Mouse (Mus musculus) G1E (cell line): ENCODE results near the gene Khsrp. TPM values are rescaled to one million over a fixed set of nuclear protein-coding genes. Genes with fewer than 3 reads are reported as not detected.

Experiments used
- ATAC-seq: 2 replicates; pipeline ENCODE4 v1.8.0; 2016; ENCODE audit warnings: mild to moderate bottlenecking; ENCODE audit not compliant: insufficient number of reproducible peaks, poor library complexity, low FRiP score, severe bottlenecking; ENCODE audit errors: extremely low read depth
- DNase-seq: peaks from one replicate; pipeline ENCODE4 v3.0.0; 2012; ENCODE audit warnings: low spot score
- H3K27me3 ChIP-seq: 2 replicates; pipeline ENCODE4 v1.6.1; 2012; ENCODE audit warnings: mild to moderate bottlenecking, low read length, inconsistent platforms; ENCODE audit not compliant: insufficient read depth
- H3K36me3 ChIP-seq: replicated peaks from 2 replicates; pipeline ENCODE3; 2012; ENCODE audit warnings: mild to moderate bottlenecking, inconsistent platforms
- H3K4me1 ChIP-seq: 2 replicates; pipeline ENCODE4 v1.6.1; 2012; ENCODE audit warnings: low read depth, low read length, inconsistent platforms, mixed read lengths; ENCODE audit not compliant: insufficient read depth
- H3K4me3 ChIP-seq: 2 replicates; pipeline ENCODE4 v1.5.1; 2012; ENCODE audit warnings: low read depth, mild to moderate bottlenecking, inconsistent platforms, low read length, moderate library complexity, mixed read lengths
- H3K9me3 ChIP-seq: replicated peaks from 2 replicates; pipeline ENCODE4 v1.6.1; 2012; ENCODE audit warnings: inconsistent platforms
- CTCF ChIP-seq: IDR thresholded peaks from 2 replicates; pipeline ENCODE4 v1.5.1; 2012; ENCODE audit warnings: low read depth, low read length, inconsistent platforms, mixed read lengths
- GATA1 ChIP-seq: IDR thresholded peaks from 2 replicates; pipeline ENCODE4 v1.6.1; 2012; ENCODE audit warnings: borderline replicate concordance, low read length, inconsistent platforms, mixed read lengths
- GATA2 ChIP-seq: IDR thresholded peaks from 2 replicates; pipeline ENCODE4 v1.6.1; 2012; ENCODE audit warnings: low read depth, low read length, inconsistent platforms, borderline replicate concordance
- POLR2AphosphoS5 ChIP-seq: IDR thresholded peaks from 2 replicates; pipeline ENCODE4 v1.6.1; 2012; ENCODE audit warnings: low read depth, low read length, inconsistent platforms; ENCODE audit not compliant: insufficient replicate concordance
- TAL1 ChIP-seq: conservative IDR thresholded peaks from 2 replicates; pipeline ENCODE4 v1.6.1; 2012; ENCODE audit warnings: low read depth, low read length, inconsistent platforms, mixed read lengths
- polyA plus RNA-seq: library from polyadenylated mRNA; stranded (reverse); fragments of >175 nt; gene quantifications from 2 replicates; pipeline ENCODE4 v1.2.3, GENCODE M21; 2012
- total RNA-seq, 2 experiments: library from RNA; stranded (forward) in 1 of 2; stranded (reverse) in 1 of 2; fragments of 200-1000 nt in 1 of 2; fragments of >200 nt in 1 of 2; fragmentation: Nextera tagmentation in 1 of 2; gene quantifications; 2 replicates each; pipeline ENCODE4 v1.2.3; 2014 to 2017

The Khsrp gene
- total and polyA plus RNA-seq, 3 experiments = 63.6 to 302 (median 282) TPM

GRCm38 (mm10) chr17:56974708-56975240, 56.5 kb downstream of the Khsrp start:
- DNase-seq (no peak), ATAC-seq (no peak)
- Histone ChIP-seq H3K4me1 (no peaks in the 10 kb centered on the region; the same call in 1 of the 2 replicates), H3K9me3 (no peaks in the 10 kb centered on the region), H3K36me3 (no peaks in the 10 kb centered on the region), H3K4me3 (no peak overlapping the region), H3K27me3 (peaks cover 46% of the 10 kb centered on the region)
- TF ChIP-seq GATA2 (no peak), POLR2AphosphoS5 (no peak), CTCF (no peak), GATA1 (no peak), TAL1 (no peak)

DNA sequence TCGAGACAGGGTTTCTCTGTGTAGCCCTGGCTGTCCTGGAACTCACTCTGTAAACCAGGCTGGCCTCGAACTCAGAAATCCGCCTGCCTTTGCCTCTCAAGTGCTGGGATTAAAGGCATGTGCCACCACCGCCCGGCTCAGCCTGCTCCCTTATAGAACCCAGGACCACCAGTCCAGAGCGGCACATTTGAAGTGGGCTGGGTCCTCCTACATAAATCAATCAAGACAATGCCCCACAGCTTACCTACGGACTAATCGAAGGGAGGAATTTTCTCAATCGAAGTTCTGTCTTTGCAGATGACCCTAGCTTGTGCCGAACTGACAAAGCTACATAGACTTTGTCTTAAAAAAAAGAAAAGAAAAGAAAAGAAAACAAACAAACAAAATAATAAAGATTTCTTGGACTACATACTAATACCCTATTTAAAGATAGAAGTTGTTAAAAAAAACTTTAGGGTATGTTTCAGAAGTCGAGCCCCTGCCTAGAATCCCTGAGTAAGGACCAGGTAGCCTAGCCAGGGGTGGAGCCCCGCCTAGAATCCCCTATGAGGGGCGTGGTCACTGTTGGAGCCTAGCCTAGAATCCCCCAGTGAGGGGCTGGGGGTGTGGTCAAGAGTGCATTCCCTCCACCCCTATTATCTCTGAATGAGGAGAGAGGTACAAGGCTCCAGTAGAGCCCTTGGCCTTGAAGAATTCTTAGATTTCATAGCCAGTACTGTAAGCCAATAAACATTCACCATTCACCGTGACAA, 57.2 kb downstream of the Khsrp start:
- H3K9me3 ChIP-seq = no peaks in the 10 kb centered on the region
- no peaks in the 10 kb centered on the region for H3K36me3 ChIP-seq
- ATAC-seq (no peak), DNase-seq (no peak)
- peaks cover 44% of the 10 kb centered on the region for H3K27me3 ChIP-seq
- no peak for TF ChIP-seq GATA1
- no peak for TF ChIP-seq GATA2
- TF ChIP-seq CTCF = no peak
- no peak for TF ChIP-seq POLR2AphosphoS5
- no peak for TF ChIP-seq TAL1
- no peak overlapping the region for H3K4me3 ChIP-seq
- no peaks in the 10 kb centered on the region for H3K4me1 ChIP-seq

Other genes with a start within 250 kb of the Khsrp start
Only the 20 nearest of the 22 such genes appear.
- gene Rfx2, start 200.5 kb downstream of the Khsrp start, total RNA-seq (2014; fragmentation: Nextera tagmentation) = 21.4 and 27.9 TPM in 2 replicates
- 3.9 and 4.1 TPM in 2 replicates for gene Rfx2, start 200.5 kb downstream of the Khsrp start, total RNA-seq (2017)
- gene Rfx2, start 200.5 kb downstream of the Khsrp start, polyA plus RNA-seq = 36.4 and 38.2 TPM in 2 replicates
- gene Acsbg2, start 157.1 kb downstream of the Khsrp start, total RNA-seq (2014; fragmentation: Nextera tagmentation) = not detected in 2 replicates
- 0.11 TPM in 1 of 2 replicates, not detected in the other for gene Acsbg2, start 157.1 kb downstream of the Khsrp start, total RNA-seq (2017)
- not detected in 2 replicates for gene Acsbg2, start 157.1 kb downstream of the Khsrp start, polyA plus RNA-seq
- gene 1700061G19Rik, start 156.0 kb downstream of the Khsrp start, total RNA-seq (2014; fragmentation: Nextera tagmentation) = not detected in 2 replicates
- gene 1700061G19Rik, start 156.0 kb downstream of the Khsrp start, total RNA-seq (2017) = 0.22 TPM in 1 of 2 replicates, not detected in the other
- not detected in 2 replicates for gene 1700061G19Rik, start 156.0 kb downstream of the Khsrp start, polyA plus RNA-seq
- 15.3 and 22.1 TPM in 2 replicates for gene Mllt1, start 96.1 kb downstream of the Khsrp start, total RNA-seq (2014; fragmentation: Nextera tagmentation)
- gene Mllt1, start 96.1 kb downstream of the Khsrp start, total RNA-seq (2017) = 7.6 and 8.2 TPM in 2 replicates
- gene Mllt1, start 96.1 kb downstream of the Khsrp start, polyA plus RNA-seq = 75.9 and 76.1 TPM in 2 replicates
- not detected in 2 replicates for gene Acer1, start 49.4 kb downstream of the Khsrp start, total RNA-seq (2014; fragmentation: Nextera tagmentation)
- 0.12 TPM in 1 of 2 replicates, not detected in the other for gene Acer1, start 49.4 kb downstream of the Khsrp start, total RNA-seq (2017)
- gene Acer1, start 49.4 kb downstream of the Khsrp start, polyA plus RNA-seq = not detected in 2 replicates
- 48.1 and 58.4 TPM in 2 replicates for gene Clpp, start 41.2 kb downstream of the Khsrp start, total RNA-seq (2014; fragmentation: Nextera tagmentation)
- 75.3 and 76.7 TPM in 2 replicates for gene Clpp, start 41.2 kb downstream of the Khsrp start, total RNA-seq (2017)
- 197 and 208 TPM in 2 replicates for gene Clpp, start 41.2 kb downstream of the Khsrp start, polyA plus RNA-seq
- 12.9 and 23.0 TPM in 2 replicates for gene Alkbh7, start 34.2 kb downstream of the Khsrp start, total RNA-seq (2014; fragmentation: Nextera tagmentation)
- 25.5 and 26.8 TPM in 2 replicates for gene Alkbh7, start 34.2 kb downstream of the Khsrp start, total RNA-seq (2017)
- gene Alkbh7, start 34.2 kb downstream of the Khsrp start, polyA plus RNA-seq = 46.0 and 53.2 TPM in 2 replicates
- gene Pspn, start 31.5 kb downstream of the Khsrp start, total RNA-seq (2014; fragmentation: Nextera tagmentation) = not detected in 2 replicates
- gene Pspn, start 31.5 kb downstream of the Khsrp start, total RNA-seq (2017) = not detected in 2 replicates
- not detected in 2 replicates for gene Pspn, start 31.5 kb downstream of the Khsrp start, polyA plus RNA-seq
- gene Gtf2f1, start 20.2 kb downstream of the Khsrp start, total RNA-seq (2014; fragmentation: Nextera tagmentation) = 104 and 113 TPM in 2 replicates
- 101 and 102 TPM in 2 replicates for gene Gtf2f1, start 20.2 kb downstream of the Khsrp start, total RNA-seq (2017)
- gene Gtf2f1, start 20.2 kb downstream of the Khsrp start, polyA plus RNA-seq = 145 and 151 TPM in 2 replicates
- 0.98 TPM in 1 of 2 replicates, not detected in the other for gene Gm17949, start 20.1 kb downstream of the Khsrp start, total RNA-seq (2014; fragmentation: Nextera tagmentation)
- 0.12 and 0.27 TPM in 2 replicates for gene Gm17949, start 20.1 kb downstream of the Khsrp start, total RNA-seq (2017)
- gene Gm17949, start 20.1 kb downstream of the Khsrp start, polyA plus RNA-seq = 0.11 and 0.21 TPM in 2 replicates
- gene Slc25a41, start 10.1 kb upstream of the Khsrp start, total RNA-seq (2014; fragmentation: Nextera tagmentation) = not detected in 2 replicates
- gene Slc25a41, start 10.1 kb upstream of the Khsrp start, total RNA-seq (2017) = not detected in 2 replicates
- not detected in 2 replicates for gene Slc25a41, start 10.1 kb upstream of the Khsrp start, polyA plus RNA-seq
- gene Crb3, start 27.6 kb upstream of the Khsrp start, total RNA-seq (2014; fragmentation: Nextera tagmentation) = not detected in 2 replicates
- gene Crb3, start 27.6 kb upstream of the Khsrp start, total RNA-seq (2017) = 0.23 and 0.33 TPM in 2 replicates
- gene Crb3, start 27.6 kb upstream of the Khsrp start, polyA plus RNA-seq = 0.23 and 0.37 TPM in 2 replicates
- gene Slc25a23, start 28.3 kb upstream of the Khsrp start, total RNA-seq (2014; fragmentation: Nextera tagmentation) = 42.6 and 44.5 TPM in 2 replicates
- gene Slc25a23, start 28.3 kb upstream of the Khsrp start, total RNA-seq (2017) = 2.4 and 3.3 TPM in 2 replicates
- 16.7 and 18.3 TPM in 2 replicates for gene Slc25a23, start 28.3 kb upstream of the Khsrp start, polyA plus RNA-seq
- 25.8 and 39.7 TPM in 2 replicates for gene Dennd1c, start 47.0 kb upstream of the Khsrp start, total RNA-seq (2014; fragmentation: Nextera tagmentation)
- gene Dennd1c, start 47.0 kb upstream of the Khsrp start, total RNA-seq (2017) = 13.4 and 14.3 TPM in 2 replicates
- gene Dennd1c, start 47.0 kb upstream of the Khsrp start, polyA plus RNA-seq = 23.3 and 24.6 TPM in 2 replicates
- gene Tubb4a, start 56.3 kb upstream of the Khsrp start, total RNA-seq (2014; fragmentation: Nextera tagmentation) = 4.2 and 4.3 TPM in 2 replicates
- 0.38 and 0.46 TPM in 2 replicates for gene Tubb4a, start 56.3 kb upstream of the Khsrp start, total RNA-seq (2017)
- gene Tubb4a, start 56.3 kb upstream of the Khsrp start, polyA plus RNA-seq = 0.37 and 0.51 TPM in 2 replicates
- 2.3 and 4.4 TPM in 2 replicates for gene Tnfsf9, start 73.8 kb upstream of the Khsrp start, total RNA-seq (2014; fragmentation: Nextera tagmentation)
- 9.0 and 10.4 TPM in 2 replicates for gene Tnfsf9, start 73.8 kb upstream of the Khsrp start, total RNA-seq (2017)
- 6.6 and 9.2 TPM in 2 replicates for gene Tnfsf9, start 73.8 kb upstream of the Khsrp start, polyA plus RNA-seq
- not detected in 2 replicates for gene Cd70, start 118.3 kb upstream of the Khsrp start, total RNA-seq (2014; fragmentation: Nextera tagmentation)
- not detected in 2 replicates for gene Cd70, start 118.3 kb upstream of the Khsrp start, total RNA-seq (2017)
- not detected in 2 replicates for gene Cd70, start 118.3 kb upstream of the Khsrp start, polyA plus RNA-seq
- not detected in 2 replicates for gene Tnfsf14, start 162.7 kb upstream of the Khsrp start, total RNA-seq (2014; fragmentation: Nextera tagmentation)
- gene Tnfsf14, start 162.7 kb upstream of the Khsrp start, total RNA-seq (2017) = 0.55 and 0.81 TPM in 2 replicates
- gene Tnfsf14, start 162.7 kb upstream of the Khsrp start, polyA plus RNA-seq = 0.05 and 0.12 TPM in 2 replicates
- gene C3, start 196.6 kb upstream of the Khsrp start, total RNA-seq (2014; fragmentation: Nextera tagmentation) = not detected in 2 replicates
- 0.27 and 3.6 TPM in 2 replicates for gene C3, start 196.6 kb upstream of the Khsrp start, total RNA-seq (2017)
- 0.04 and 0.10 TPM in 2 replicates for gene C3, start 196.6 kb upstream of the Khsrp start, polyA plus RNA-seq
- 15.2 and 18.4 TPM in 2 replicates for gene Gpr108, start 216.9 kb upstream of the Khsrp start, total RNA-seq (2014; fragmentation: Nextera tagmentation)
- 16.7 and 22.1 TPM in 2 replicates for gene Gpr108, start 216.9 kb upstream of the Khsrp start, total RNA-seq (2017)
- gene Gpr108, start 216.9 kb upstream of the Khsrp start, polyA plus RNA-seq = 12.4 and 15.1 TPM in 2 replicates